Mouse (Mus musculus): ENCODE results near the gene Acvr1b. TPM values are rescaled to one million over a fixed set of nuclear protein-coding genes. Genes with fewer than 3 reads are reported as not detected.

Gene Acvr1b
- polyA plus RNA-seq, 1 experiment from 2014 or later: 5.8 TPM

DNA sequence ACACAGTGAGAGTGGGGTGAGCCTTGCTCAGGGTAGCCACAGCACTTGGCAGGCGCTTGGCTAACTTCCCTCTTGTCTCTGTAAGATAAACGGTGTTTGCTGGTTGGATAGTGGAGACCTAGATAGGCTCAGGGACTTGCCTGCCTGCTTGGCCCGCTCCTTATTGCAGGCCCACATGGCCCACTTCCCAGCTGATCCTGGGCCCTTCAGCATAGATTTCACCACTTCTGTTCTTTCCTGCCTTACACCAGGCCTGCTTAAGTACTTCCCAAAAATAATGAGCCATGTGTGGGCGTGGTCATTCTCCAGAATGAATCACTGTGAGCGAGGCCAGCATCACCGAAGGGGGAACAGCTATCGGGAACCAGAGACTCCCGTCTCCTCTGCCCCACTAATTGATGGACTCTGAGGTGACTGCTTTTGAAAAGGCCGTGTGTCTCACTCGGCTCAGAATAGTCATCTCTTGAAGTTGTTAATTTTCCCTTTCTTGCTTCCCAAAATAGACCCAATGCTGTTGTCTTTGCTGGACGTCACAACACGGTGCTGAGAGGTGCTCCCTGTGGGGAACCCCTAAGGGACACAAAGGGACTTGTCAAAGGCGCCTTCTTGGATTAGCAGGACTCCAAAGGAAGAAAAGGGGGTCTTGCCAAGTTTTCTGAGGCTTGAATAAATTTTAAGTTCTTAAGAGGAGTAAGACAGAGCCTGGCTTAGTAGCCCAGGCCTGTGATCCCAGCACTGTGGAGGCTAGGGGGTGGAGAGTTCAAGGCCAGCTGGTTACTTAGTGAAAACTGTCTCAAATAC, 17.8 kb downstream of the Acvr1b start:
- Histone ChIP-seq H3K27me3 (no peaks in the 10 kb centered on the region), H3K27ac (peak overlapping the region; percentile 60), H3K9me3 (replicated peaks) (no peaks in the 10 kb centered on the region), H3K4me3 (no peak overlapping the region), H3K36me3 (peaks cover 27% of the 10 kb centered on the region), H3K4me1 (replicated peaks) (peaks cover 55% of the 10 kb centered on the region), H3K9ac (no peak overlapping the region), H3K4me2 (peak overlapping the region; percentile 30)
- WGBS: 19% methylated on average over 13 of the region's 13 CpGs
- ATAC-seq (replicated peaks; ENCODE audit: insufficient number of reproducible peaks, insufficient read depth, low FRiP score, low read depth): peak; percentile 18; the same call in 1 of the 2 replicates

GRCm38 (mm10) chr15:101192260-101192640, 18.4 kb downstream of the Acvr1b start:
- H3K4me1 ChIP-seq (replicated peaks): peaks cover 55% of the 10 kb centered on the region
- no peak for ATAC-seq (replicated peaks; ENCODE audit: insufficient number of reproducible peaks, insufficient read depth, low FRiP score, low read depth)
- no peaks in the 10 kb centered on the region for H3K9me3 ChIP-seq (replicated peaks)
- no peak overlapping the region for H3K4me3 ChIP-seq
- H3K27ac ChIP-seq: peak overlapping the region; percentile 60
- WGBS: 35% methylated on average over 7 of the region's 7 CpGs
- 0 out of 2 replicates have a peak overlapping the region, but pooled peaks have one; percentile 30 for H3K4me2 ChIP-seq
- H3K36me3 ChIP-seq: peaks cover 27% of the 10 kb centered on the region
- no peak overlapping the region for H3K9ac ChIP-seq
- H3K27me3 ChIP-seq: no peaks in the 10 kb centered on the region

GRCm38 (mm10) chr15:101192651-101193050, 18.8 kb downstream of the Acvr1b start:
- Histone ChIP-seq H3K9ac (no peak overlapping the region), H3K36me3 (peaks cover 27% of the 10 kb centered on the region), H3K4me1 (replicated peaks) (peaks cover 55% of the 10 kb centered on the region), H3K4me2 (no peak overlapping the region), H3K27ac (peak overlapping the region; percentile 60), H3K27me3 (no peaks in the 10 kb centered on the region), H3K9me3 (replicated peaks) (no peaks in the 10 kb centered on the region), H3K4me3 (no peak overlapping the region)
- ATAC-seq (replicated peaks; ENCODE audit: insufficient number of reproducible peaks, insufficient read depth, low FRiP score, low read depth): 0 out of 2 replicates have a peak, but pooled peaks have one; percentile 23
- 58% methylated on average over 7 of the region's 7 CpGs for WGBS

DNA sequence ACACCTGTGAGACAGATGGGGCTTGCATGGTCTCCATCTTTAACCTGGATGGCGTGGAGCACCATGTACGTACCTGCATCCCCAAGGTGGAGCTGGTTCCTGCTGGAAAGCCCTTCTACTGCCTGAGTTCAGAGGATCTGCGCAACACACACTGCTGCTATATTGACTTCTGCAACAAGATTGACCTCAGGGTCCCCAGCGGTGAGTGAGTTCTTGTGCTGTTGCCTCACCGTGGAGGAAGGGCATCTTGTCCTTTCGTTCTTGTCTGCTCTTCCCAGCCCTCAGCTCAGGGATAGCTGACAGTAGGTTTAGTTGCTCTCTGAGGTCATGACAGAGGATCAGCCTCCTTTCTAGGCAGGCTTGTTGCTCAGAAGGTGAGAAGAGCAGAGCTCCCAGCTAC, 20.1 kb downstream of the Acvr1b start:
- H3K27me3 ChIP-seq: no peaks in the 10 kb centered on the region
- no peaks in the 10 kb centered on the region for H3K9me3 ChIP-seq (replicated peaks)
- no peak overlapping the region for H3K4me2 ChIP-seq
- no peak overlapping the region for H3K4me3 ChIP-seq
- 90% methylated on average over 6 of the region's 6 CpGs for WGBS
- no peak for ATAC-seq (replicated peaks; ENCODE audit: insufficient number of reproducible peaks, insufficient read depth, low FRiP score, low read depth)
- H3K36me3 ChIP-seq: peaks cover 32% of the 10 kb centered on the region
- H3K4me1 ChIP-seq (replicated peaks): peaks cover 52% of the 10 kb centered on the region
- no peak overlapping the region for H3K9ac ChIP-seq
- no peak overlapping the region for H3K27ac ChIP-seq

DNA sequence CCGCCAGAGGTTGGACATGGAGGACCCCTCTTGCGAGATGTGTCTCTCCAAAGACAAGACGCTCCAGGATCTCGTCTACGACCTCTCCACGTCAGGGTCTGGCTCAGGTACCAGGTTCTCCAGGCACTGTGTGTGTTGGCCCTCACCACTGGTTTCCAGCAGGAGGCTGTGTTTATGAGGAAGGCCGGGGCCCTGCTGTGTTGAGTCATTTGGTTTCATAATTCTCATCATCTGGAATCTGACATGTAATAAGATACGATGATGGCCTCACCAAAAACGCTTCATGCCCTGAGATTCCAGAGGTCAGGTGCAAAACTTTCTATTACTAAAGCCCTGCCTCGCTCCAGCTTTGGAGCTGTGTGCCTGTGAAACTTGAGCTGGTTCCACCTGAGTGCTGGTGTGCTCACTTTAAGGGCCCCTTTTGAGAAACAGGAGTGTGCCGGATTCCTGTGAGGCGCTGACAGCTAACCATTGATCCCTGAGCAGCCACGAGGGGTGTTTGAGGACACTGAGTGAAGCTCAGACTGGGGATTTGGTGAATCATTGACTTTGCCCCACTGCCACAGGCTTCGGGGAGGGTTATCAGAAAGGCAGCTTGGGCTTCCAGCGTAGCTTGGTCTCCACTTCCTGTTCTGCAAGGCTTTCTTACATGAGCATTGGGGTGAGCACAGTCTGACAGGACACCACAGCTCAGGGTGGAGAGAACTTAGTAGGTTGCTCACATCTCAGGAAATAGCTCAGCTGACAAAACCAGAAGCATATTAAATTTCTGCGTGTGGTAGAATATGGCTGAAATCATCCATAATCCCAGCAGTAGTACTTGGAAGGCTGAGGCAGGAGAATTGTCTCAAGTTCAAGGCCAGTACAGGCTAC, 21.3 kb downstream of the Acvr1b start:
- no peak overlapping the region for H3K27ac ChIP-seq
- no peak overlapping the region for H3K4me3 ChIP-seq
- peaks cover 41% of the 10 kb centered on the region for H3K4me1 ChIP-seq (replicated peaks)
- H3K36me3 ChIP-seq: peaks cover 42% of the 10 kb centered on the region
- ATAC-seq (replicated peaks; ENCODE audit: insufficient number of reproducible peaks, insufficient read depth, low FRiP score, low read depth): no peak
- H3K4me2 ChIP-seq: no peak overlapping the region
- H3K9ac ChIP-seq: no peak overlapping the region
- H3K27me3 ChIP-seq: no peaks in the 10 kb centered on the region
- 78% methylated on average over 16 of the region's 16 CpGs for WGBS
- H3K9me3 ChIP-seq (replicated peaks): no peaks in the 10 kb centered on the region

DNA sequence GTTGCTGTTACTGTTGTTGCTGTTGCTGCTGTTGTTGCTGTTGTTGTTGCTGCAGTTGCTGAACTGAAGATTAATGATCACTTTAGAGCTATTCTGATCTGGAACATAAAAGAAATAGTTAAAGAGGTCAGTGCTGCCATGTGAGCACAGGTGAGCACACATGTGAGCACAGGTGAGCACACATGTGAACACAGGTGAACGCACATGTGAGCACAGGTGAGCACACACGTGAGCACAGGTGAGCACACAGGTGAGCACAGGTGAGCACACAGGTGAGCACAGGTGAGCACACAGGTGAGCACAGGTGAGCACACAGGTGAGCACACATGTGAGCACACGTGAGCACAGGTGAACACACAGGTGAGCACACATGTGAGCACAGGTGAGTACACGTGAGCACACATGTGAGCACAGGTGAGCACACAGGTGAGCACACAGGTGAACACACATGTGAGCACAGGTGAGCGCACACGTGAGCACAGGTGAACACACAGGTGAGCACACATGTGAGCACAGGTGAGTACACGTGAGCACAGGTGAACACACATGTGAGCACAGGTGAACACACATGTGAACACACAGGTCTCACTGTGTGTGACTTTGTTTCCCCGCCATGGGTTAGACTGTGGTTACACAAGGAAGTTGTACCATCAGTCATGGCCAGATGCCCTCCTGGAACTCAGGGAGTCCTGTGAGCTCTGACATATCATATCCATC, 22.4 kb downstream of the Acvr1b start:
- Histone ChIP-seq H3K4me3 (no peak overlapping the region), H3K9me3 (replicated peaks) (no peaks in the 10 kb centered on the region), H3K4me2 (no peak overlapping the region), H3K4me1 (replicated peaks) (peaks cover 30% of the 10 kb centered on the region), H3K27ac (no peak overlapping the region), H3K9ac (no peak overlapping the region), H3K36me3 (peaks cover 52% of the 10 kb centered on the region), H3K27me3 (no peaks in the 10 kb centered on the region)
- ATAC-seq (replicated peaks; ENCODE audit: insufficient number of reproducible peaks, insufficient read depth, low FRiP score, low read depth): no peak
- 89% methylated on average over 8 of the region's 8 CpGs for WGBS

- no peak for ATAC-seq (replicated peaks; ENCODE audit: insufficient number of reproducible peaks, insufficient read depth, low FRiP score, low read depth)
- Histone ChIP-seq H3K9me3 (replicated peaks) (no peaks in the 10 kb centered on the region), H3K4me2 (no peak overlapping the region), H3K27ac (no peak overlapping the region), H3K36me3 (peaks cover 59% of the 10 kb centered on the region), H3K9ac (no peak overlapping the region), H3K4me3 (no peak overlapping the region), H3K4me1 (replicated peaks) (peaks cover 23% of the 10 kb centered on the region), H3K27me3 (no peaks in the 10 kb centered on the region)
Observed at GRCm38 (mm10) chr15:101196961-101197360, 23.1 kb downstream of the Acvr1b start.

DNA sequence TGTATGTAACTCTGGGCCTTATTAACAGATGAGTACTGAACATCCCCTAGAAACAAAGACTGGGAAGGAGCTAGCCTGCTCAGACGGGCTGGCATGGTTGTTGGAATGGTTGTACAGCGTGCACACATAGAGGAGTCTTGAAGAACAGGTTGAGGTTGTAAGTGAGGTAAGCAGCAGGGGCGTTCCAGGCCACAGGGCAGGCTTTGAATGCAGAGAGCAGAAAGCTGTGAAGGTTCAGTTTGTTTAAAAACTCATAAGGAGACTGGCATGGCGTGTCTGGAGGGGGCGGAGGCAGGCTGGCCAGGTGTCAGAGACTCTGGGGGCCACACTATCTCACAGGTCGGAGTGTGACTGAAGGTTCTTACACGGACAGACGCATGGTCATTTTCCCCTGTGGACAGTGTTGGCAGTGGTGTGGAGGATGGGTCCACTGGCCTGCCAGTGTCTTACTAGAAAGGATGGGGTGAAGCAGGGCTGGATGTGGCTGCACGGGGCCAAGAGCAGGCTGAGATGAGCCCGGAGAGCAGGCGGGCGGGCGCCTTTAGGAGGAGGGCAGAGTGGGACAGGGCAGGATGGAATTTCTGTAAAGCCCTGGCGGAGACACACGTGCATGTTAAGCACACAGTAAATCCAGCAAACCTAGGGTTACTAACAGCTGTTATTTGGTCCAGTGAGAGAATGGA, 23.8 kb downstream of the Acvr1b start:
- no peaks in the 10 kb centered on the region for H3K9me3 ChIP-seq (replicated peaks)
- H3K27ac ChIP-seq: no peak overlapping the region
- ATAC-seq (replicated peaks; ENCODE audit: insufficient number of reproducible peaks, insufficient read depth, low FRiP score, low read depth): no peak
- H3K9ac ChIP-seq: no peak overlapping the region
- WGBS: 84% methylated on average over 15 of the region's 15 CpGs
- H3K4me2 ChIP-seq: no peak overlapping the region
- peaks cover 16% of the 10 kb centered on the region for H3K4me1 ChIP-seq (replicated peaks)
- H3K4me3 ChIP-seq: no peak overlapping the region
- H3K27me3 ChIP-seq: no peaks in the 10 kb centered on the region
- peaks cover 66% of the 10 kb centered on the region for H3K36me3 ChIP-seq

- Histone ChIP-seq H3K9ac (no peak overlapping the region), H3K27me3 (no peaks in the 10 kb centered on the region), H3K36me3 (peaks cover 71% of the 10 kb centered on the region), H3K4me2 (no peak overlapping the region), H3K9me3 (replicated peaks) (no peaks in the 10 kb centered on the region), H3K27ac (no peak overlapping the region), H3K4me3 (no peak overlapping the region), H3K4me1 (replicated peaks) (peaks cover 11% of the 10 kb centered on the region)
- 25% methylated on average over 3 of the region's 3 CpGs for WGBS
- peak; percentile 54 for ATAC-seq (replicated peaks; ENCODE audit: insufficient number of reproducible peaks, insufficient read depth, low FRiP score, low read depth)
Observed at GRCm38 (mm10) chr15:101198218-101198617, 24.4 kb downstream of the Acvr1b start.

DNA sequence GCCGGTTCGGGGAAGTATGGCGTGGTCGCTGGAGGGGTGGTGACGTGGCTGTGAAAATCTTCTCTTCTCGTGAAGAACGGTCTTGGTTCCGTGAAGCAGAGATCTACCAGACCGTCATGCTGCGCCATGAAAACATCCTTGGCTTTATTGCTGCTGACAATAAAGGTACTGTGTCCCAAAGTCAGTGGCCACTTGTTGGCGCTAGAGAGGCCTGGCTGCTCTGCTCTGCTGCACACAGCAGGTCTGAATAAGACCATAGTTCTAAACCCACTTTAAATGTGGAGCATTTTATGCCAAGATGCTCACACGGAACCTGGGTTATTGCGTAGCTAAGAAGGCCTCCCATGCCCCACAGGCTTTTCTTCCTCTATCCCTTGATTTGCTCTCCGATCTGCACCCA, 25.0 kb downstream of the Acvr1b start:
- Histone ChIP-seq H3K9ac (no peak overlapping the region), H3K36me3 (peaks cover 76% of the 10 kb centered on the region), H3K4me2 (no peak overlapping the region), H3K9me3 (replicated peaks) (no peaks in the 10 kb centered on the region), H3K4me3 (no peak overlapping the region), H3K4me1 (replicated peaks) (peaks cover 4% of the 10 kb centered on the region; the same call in 1 of the 2 replicates), H3K27ac (no peak overlapping the region), H3K27me3 (no peaks in the 10 kb centered on the region)
- ATAC-seq (replicated peaks; ENCODE audit: insufficient number of reproducible peaks, insufficient read depth, low FRiP score, low read depth): no peak
- WGBS: 85% methylated on average over 14 of the region's 14 CpGs

All from heart, embryonic 15.5 days (tissue).